Mouse (Mus musculus) heart, postnatal 36 days (tissue): ENCODE data around the gene Chd9. TPM values are rescaled to one million over a fixed set of nuclear protein-coding genes. Genes with fewer than 3 reads are reported as not detected.

Source experiments
- DNase-seq, 2 experiments: peaks; one replicate each; pipeline ENCODE4 v3.0.0; 2021 to 2022
- intact Hi-C: fragments of 180-260 bp; cut with DNase I; formaldehyde crosslinking; loops from one replicate; pipeline ENCODE4 v1.15.1; 2025
- total RNA-seq, 2 experiments: library from RNA; stranded (reverse); gene quantifications; 2 replicates each; pipeline ENCODE4 v1.2.3; 2021

Chd9 gene
- total RNA-seq: 10 to 100 TPM; 46.8 to 49.4 TPM

GRCm38 (mm10) chr8:90828181-90828986 is at the start of gene Chd9:
TSS of gene Chd9 (plus strand) at chr8:90828352.
- intact Hi-C loops: loop anchor here (1.0 to 2.0 kb wide), 5 partner anchors 34 to 126 kb away; no protein-coding TSS in a partner anchor
- DNase-seq: peak; percentile 99

- DNase-seq: no peak
- intact Hi-C loops: loop anchor here (5.0 kb wide), 1 partner anchor 84 kb away; no protein-coding TSS in a partner anchor
These were observed 36.5 kb upstream of the Chd9 start for GRCm38 (mm10) chr8:90791616-90792015.

- intact Hi-C loops: loop anchor here (1.0 to 5.0 kb wide), 5 partner anchors 35 to 943 kb away; partner anchors contain the start of gene Chd9
- peak; percentile 71 to 81 for DNase-seq
These were observed 34.4 kb upstream of the Chd9 start for GRCm38 (mm10) chr8:90793710-90794109.

GRCm38 (mm10) chr8:90794990-90795861 is 32.9 kb upstream of the Chd9 start:
- peak; percentile 71 to 78 for DNase-seq
- intact Hi-C loops: loop anchor here (2.0 to 5.0 kb wide), 3 partner anchors 34 to 224 kb away; partner anchors contain the start of gene Chd9

GRCm38 (mm10) chr8:90799473-90799872 is 28.7 kb upstream of the Chd9 start:
- no peak for DNase-seq
- intact Hi-C loops: no loop called here

- intact Hi-C loops: no loop called here
- no peak for DNase-seq
These were observed 14.4 kb upstream of the Chd9 start for GRCm38 (mm10) chr8:90813602-90814320.

GRCm38 (mm10) chr8:90816061-90816882 is 11.9 kb upstream of the Chd9 start:
- intact Hi-C loops: no loop called here
- DNase-seq: no peak

- intact Hi-C loops: no loop called here
- no peak for DNase-seq
These were observed 10.9 kb upstream of the Chd9 start, which contains the start of gene Gm19935 for GRCm38 (mm10) chr8:90817293-90817692. TSS of gene Gm19935 (minus strand) at chr8:90817393.

GRCm38 (mm10) chr8:90819561-90820320 is 8.4 kb upstream of the Chd9 start:
- intact Hi-C loops: loop anchor here (2.0 kb wide), 1 partner anchor 195 kb away; no protein-coding TSS in a partner anchor

GRCm38 (mm10) chr8:90820321-90820696 is 7.8 kb upstream of the Chd9 start:
- DNase-seq: no peak

More at GRCm38 (mm10) chr8:90819561-90820320, 8.4 kb upstream of the Chd9 start:
- DNase-seq: no peak

GRCm38 (mm10) chr8:90822443-90822842 is 5.7 kb upstream of the Chd9 start:
- intact Hi-C loops: no loop called here
- peak in 1 of 2 experiments; percentile 19 for DNase-seq

More at GRCm38 (mm10) chr8:90820321-90820696, 7.8 kb upstream of the Chd9 start:
- intact Hi-C loops: loop anchor here (2.0 kb wide), 1 partner anchor 194 kb away; no protein-coding TSS in a partner anchor

- intact Hi-C loops: no loop called here
- DNase-seq: no peak
These were observed 2.7 kb upstream of the Chd9 start for GRCm38 (mm10) chr8:90825459-90825871.

- no peak for DNase-seq
- intact Hi-C loops: loop anchor here (1.0 to 2.0 kb wide), 6 partner anchors 34 to 190 kb away; no protein-coding TSS in a partner anchor
These were observed 1.0 kb downstream of the Chd9 start for GRCm38 (mm10) chr8:90828987-90829740.

- intact Hi-C loops: loop anchor here (1.0 to 2.0 kb wide), 4 partner anchors 35 to 189 kb away; no protein-coding TSS in a partner anchor
- no peak for DNase-seq
These were observed 1.7 kb downstream of the Chd9 start for GRCm38 (mm10) chr8:90829825-90830224.

- DNase-seq: no peak
- intact Hi-C loops: loop anchor here (1.0 kb wide), 1 partner anchor 38 kb away; no protein-coding TSS in a partner anchor
These were observed 2.8 kb downstream of the Chd9 start for GRCm38 (mm10) chr8:90830980-90831379.

GRCm38 (mm10) chr8:90832576-90833289 is 4.6 kb downstream of the Chd9 start:
- no peak for DNase-seq
- intact Hi-C loops: no loop called here
